Mouse (Mus musculus): ENCODE measurements at regions not wholly inside any gene's neighbourhood (a gene's known extent, or its start where the extent isn't known, plus 50 kb on each side); places are given as distances from the start of the nearest gene placed in this dataset.

DNA sequence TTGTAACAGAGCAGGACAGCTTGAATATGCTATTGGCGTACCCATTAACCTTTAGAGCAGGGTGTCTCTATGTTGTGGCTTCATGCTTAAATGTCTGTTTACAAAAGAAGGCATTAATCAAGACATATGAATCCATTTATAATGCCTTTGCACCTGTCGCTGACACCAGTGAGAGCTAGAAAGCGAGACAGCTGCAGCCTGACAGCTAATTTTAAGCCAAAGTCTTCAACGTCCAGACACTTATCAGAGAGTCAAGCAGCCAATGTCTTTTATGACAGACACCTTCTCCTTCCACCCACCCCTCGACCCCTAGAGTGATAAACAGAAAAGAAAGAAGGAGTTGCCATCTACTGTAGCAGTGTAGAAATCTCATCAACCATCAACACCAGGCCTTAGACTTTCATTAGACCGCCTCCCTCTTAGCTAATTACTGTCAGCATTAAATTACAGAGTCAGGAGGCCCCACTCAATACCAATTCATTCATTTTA lies 89.3 kb upstream of the Fam98a start:
- 55% methylated on average over 6 of the region's 6 CpGs for WGBS (ENCODE audit: insufficient replicate concordance)
- no peaks in the 10 kb centered on the region for H3K4me1 ChIP-seq (replicated peaks)

DNA sequence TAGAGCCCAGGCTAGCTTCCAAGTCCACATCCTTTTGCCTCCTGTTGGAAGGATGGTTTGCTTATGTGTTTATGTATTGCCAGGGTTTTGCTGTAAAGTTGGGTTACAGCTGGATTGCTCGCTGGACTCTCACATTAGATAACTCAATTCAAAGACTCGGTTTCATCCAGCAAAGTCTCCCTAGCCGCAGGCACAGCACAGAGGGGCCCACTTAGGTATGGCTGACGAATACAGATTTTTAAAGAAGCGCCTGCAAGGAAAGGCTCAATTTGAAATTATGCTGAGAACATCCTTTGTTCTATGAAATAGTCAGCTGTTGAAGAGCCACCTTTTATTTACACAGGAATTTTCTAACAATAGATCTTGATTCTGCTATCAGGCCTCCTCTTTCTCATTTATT lies 88.8 kb upstream of the Fam98a start:
- H3K4me2 ChIP-seq, result no peak overlapping the region
- H3K4me1 ChIP-seq (replicated peaks), result no peaks in the 10 kb centered on the region
- no peaks in the 10 kb centered on the region for H3K27me3 ChIP-seq
- H3K9ac ChIP-seq, result no peak overlapping the region
- 53% methylated on average over 5 of the region's 5 CpGs for WGBS (ENCODE audit: insufficient replicate concordance)
- no peaks in the 10 kb centered on the region for H3K36me3 ChIP-seq (replicated peaks)
- ATAC-seq (ENCODE audit: insufficient read depth), result no peak
- H3K27ac ChIP-seq (replicated peaks), result no peak overlapping the region
- H3K9me3 ChIP-seq (replicated peaks), result no peaks in the 10 kb centered on the region
- no peak overlapping the region for H3K4me3 ChIP-seq (replicated peaks)

More for the DNA sequence above, 89.3 kb upstream of the Fam98a start:
- no peak overlapping the region for H3K4me2 ChIP-seq
- H3K27me3 ChIP-seq, result no peaks in the 10 kb centered on the region
- H3K9ac ChIP-seq, result no peak overlapping the region
- H3K9me3 ChIP-seq (replicated peaks), result no peaks in the 10 kb centered on the region
- H3K27ac ChIP-seq (replicated peaks), result no peak overlapping the region
- H3K36me3 ChIP-seq (replicated peaks), result no peaks in the 10 kb centered on the region
- no peak for ATAC-seq (ENCODE audit: insufficient read depth)
- no peak overlapping the region for H3K4me3 ChIP-seq (replicated peaks)

DNA sequence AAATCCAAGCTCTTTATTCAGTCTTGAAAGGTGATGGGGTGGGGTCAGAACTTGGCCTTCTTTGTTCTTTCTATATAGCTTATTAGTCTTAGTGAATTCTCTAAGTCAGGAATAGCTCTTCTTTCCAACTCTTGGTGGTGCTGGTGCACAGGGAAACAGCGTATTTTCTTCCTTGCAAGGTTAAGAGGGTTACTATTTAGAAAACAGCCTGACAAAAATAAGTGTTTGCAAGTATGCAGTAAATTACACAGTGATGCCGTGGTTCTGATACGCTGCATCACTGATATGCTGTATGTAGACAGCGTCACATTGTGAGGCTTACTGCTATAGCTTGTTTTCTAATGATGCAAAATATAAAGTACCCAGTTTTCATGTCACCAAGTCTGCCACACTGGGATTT lies 78.1 kb upstream of the Fam98a start:
- Histone ChIP-seq H3K4me2 (no peak overlapping the region), H3K4me1 (replicated peaks) (no peaks in the 10 kb centered on the region), H3K36me3 (replicated peaks) (no peaks in the 10 kb centered on the region), H3K27ac (replicated peaks) (no peak overlapping the region), H3K27me3 (no peaks in the 10 kb centered on the region), H3K4me3 (replicated peaks) (no peak overlapping the region), H3K9ac (no peak overlapping the region), H3K9me3 (replicated peaks) (no peaks in the 10 kb centered on the region)
- no peak for ATAC-seq (ENCODE audit: insufficient read depth)
- WGBS (ENCODE audit: insufficient replicate concordance), result 70% methylated on average over 4 of the region's 4 CpGs

DNA sequence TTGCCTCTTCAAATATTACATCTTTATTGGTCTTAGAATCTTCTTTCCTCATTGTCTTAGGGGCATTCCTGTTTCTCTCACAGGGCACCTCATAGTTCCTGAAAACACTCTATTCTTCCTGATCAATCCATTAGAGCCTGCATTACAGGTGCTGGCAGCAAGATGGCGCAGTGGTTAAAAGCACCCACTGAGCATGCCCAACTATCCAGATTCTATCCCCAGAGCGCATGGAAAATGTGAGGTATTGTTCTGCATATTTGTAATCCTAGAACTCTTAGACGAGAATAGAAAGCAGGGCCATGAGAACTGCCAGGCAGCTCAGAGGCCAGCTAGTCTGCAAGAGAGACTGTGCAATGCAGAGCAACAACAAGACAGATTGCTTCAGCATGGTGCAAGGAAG lies 67.7 kb upstream of the Fam98a start:
- no peaks in the 10 kb centered on the region for H3K27me3 ChIP-seq
- no peaks in the 10 kb centered on the region for H3K4me1 ChIP-seq (replicated peaks)
- H3K27ac ChIP-seq (replicated peaks), result no peak overlapping the region
- no peak overlapping the region for H3K4me2 ChIP-seq
- no peak overlapping the region for H3K4me3 ChIP-seq (replicated peaks)
- WGBS (ENCODE audit: insufficient replicate concordance), result 64% methylated on average over 3 of the region's 3 CpGs
- H3K9me3 ChIP-seq (replicated peaks), result no peaks in the 10 kb centered on the region
- no peak overlapping the region for H3K9ac ChIP-seq
- no peak for ATAC-seq (ENCODE audit: insufficient read depth)
- no peaks in the 10 kb centered on the region for H3K36me3 ChIP-seq (replicated peaks)

DNA sequence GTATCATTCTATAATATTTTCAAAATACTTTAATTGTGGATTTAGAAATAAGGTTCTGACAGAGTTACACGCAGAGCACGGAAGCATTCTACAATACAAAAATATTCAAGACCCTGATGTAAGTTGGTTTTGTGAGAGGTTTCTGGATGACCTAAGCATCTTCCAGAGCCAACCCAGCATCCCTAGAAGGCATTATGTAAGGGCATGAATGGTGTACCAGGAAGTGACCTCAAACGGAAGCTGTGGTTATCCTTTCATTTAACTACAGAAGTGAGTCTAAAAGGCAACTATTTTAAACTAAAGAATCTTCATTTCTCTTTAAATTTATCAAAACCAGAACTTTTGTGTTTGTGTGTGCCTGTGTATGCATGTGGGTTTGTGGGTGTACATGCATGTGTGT lies 66.8 kb upstream of the Fam98a start:
- H3K36me3 ChIP-seq (replicated peaks), result no peaks in the 10 kb centered on the region
- ATAC-seq (ENCODE audit: insufficient read depth), result no peak
- no peak overlapping the region for H3K4me2 ChIP-seq
- H3K27me3 ChIP-seq, result no peaks in the 10 kb centered on the region
- no peak overlapping the region for H3K27ac ChIP-seq (replicated peaks)
- no peak overlapping the region for H3K4me3 ChIP-seq (replicated peaks)
- no peaks in the 10 kb centered on the region for H3K4me1 ChIP-seq (replicated peaks)
- 56% methylated on average over 3 of the region's 3 CpGs for WGBS (ENCODE audit: insufficient replicate concordance)
- H3K9me3 ChIP-seq (replicated peaks), result no peaks in the 10 kb centered on the region
- no peak overlapping the region for H3K9ac ChIP-seq

DNA sequence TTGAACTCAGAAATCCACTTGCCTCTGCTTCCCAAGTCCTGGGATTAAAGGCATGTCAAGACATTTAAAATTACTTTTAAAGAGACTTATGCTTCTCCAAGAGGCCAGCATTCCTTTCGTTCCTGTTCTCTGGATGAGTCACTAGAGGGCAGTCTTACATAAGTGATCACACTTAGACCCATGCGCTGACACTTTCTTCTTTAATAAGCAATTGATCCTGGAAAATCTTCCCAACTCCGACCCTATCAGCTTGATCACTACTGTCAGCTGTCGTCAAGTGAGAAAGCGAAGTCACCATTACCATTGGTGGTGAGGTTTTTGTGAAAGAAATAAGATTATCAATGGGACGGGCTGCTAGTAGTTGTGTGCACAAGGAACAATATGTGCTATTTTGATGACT lies 65.5 kb upstream of the Fam98a start:
- Histone ChIP-seq H3K36me3 (replicated peaks) (no peaks in the 10 kb centered on the region), H3K9ac (no peak overlapping the region), H3K9me3 (replicated peaks) (no peaks in the 10 kb centered on the region), H3K27me3 (no peaks in the 10 kb centered on the region), H3K27ac (replicated peaks) (no peak overlapping the region), H3K4me3 (replicated peaks) (no peak overlapping the region), H3K4me2 (no peak overlapping the region), H3K4me1 (replicated peaks) (no peaks in the 10 kb centered on the region)
- WGBS (ENCODE audit: insufficient replicate concordance), result 21% methylated on average over 6 of the region's 6 CpGs
- no peak for ATAC-seq (ENCODE audit: insufficient read depth)

DNA sequence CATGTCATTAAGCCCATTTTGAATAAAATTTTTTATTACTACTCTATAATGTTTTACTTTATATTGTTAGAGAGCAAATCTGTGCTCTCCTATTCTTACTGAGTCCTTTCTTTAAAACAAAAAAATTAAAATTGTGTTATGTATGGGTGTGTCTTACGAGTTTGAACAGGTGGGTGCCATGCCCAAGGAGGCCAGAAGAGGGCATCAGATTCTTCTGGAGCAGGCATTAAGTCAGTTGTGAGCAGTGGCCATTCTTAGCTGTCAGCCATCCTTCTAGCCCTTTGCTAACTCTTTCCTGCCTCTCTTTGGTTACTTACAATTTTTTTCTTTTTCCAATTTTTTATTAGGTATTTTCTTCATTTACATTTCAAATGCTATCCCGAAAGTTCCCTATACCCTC lies 63.6 kb upstream of the Fam98a start:
- no peak overlapping the region for H3K4me3 ChIP-seq (replicated peaks)
- H3K27ac ChIP-seq (replicated peaks), result no peak overlapping the region
- no peak overlapping the region for H3K4me2 ChIP-seq
- H3K4me1 ChIP-seq (replicated peaks), result no peaks in the 10 kb centered on the region
- no peak for ATAC-seq (ENCODE audit: insufficient read depth)
- no peaks in the 10 kb centered on the region for H3K9me3 ChIP-seq (replicated peaks)
- WGBS (ENCODE audit: insufficient replicate concordance), result 67% methylated on average over 2 of the region's 2 CpGs
- no peaks in the 10 kb centered on the region for H3K36me3 ChIP-seq (replicated peaks)
- no peak overlapping the region for H3K9ac ChIP-seq
- H3K27me3 ChIP-seq, result no peaks in the 10 kb centered on the region

DNA sequence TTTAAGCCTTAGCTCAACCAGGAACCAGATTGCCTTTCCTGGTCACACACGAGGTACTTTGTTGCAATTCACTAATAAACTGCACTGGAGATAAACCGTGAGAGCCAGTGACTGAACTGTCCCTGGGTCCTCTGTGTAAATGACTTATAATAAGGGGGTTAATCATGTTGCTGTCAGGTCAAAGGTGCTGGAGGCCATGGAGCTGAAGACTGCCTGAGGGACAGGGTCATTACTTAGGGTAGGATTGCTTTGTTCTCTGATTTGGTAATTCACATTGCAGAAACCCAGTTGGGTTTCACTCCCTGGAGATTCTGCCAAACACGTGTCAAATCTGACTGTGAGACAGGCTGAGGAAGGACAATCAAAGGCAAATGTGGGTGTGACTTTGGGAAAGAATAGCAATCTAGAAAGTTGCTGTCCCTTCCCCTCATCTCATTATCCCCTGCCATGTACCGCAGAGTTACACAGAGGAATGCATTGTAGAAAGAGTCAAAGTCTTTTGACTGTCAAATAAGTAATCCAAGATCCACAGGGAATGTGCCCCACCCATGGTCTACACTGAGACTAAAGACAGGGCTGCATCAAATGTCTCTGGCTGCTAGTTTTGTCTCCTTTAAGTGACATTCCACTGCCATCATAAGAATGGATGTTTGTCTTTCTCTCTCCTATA lies 51.8 kb upstream of the Fam98a start:
- no peak for ATAC-seq (ENCODE audit: insufficient read depth)
- no peaks in the 10 kb centered on the region for H3K4me1 ChIP-seq (replicated peaks)
- no peaks in the 10 kb centered on the region for H3K36me3 ChIP-seq (replicated peaks)
- no peak overlapping the region for H3K4me3 ChIP-seq (replicated peaks)
- H3K9ac ChIP-seq, result no peak overlapping the region
- 30% methylated on average over 4 of the region's 4 CpGs for WGBS (ENCODE audit: insufficient replicate concordance)
- no peak overlapping the region for H3K4me2 ChIP-seq
- no peaks in the 10 kb centered on the region for H3K9me3 ChIP-seq (replicated peaks)
- no peaks in the 10 kb centered on the region for H3K27me3 ChIP-seq
- H3K27ac ChIP-seq (replicated peaks), result no peak overlapping the region

Measured in liver, embryonic 15.5 days (tissue).